Mouse (Mus musculus) cortical plate, adult 2 months (tissue): Measurements from ENCODE around the gene Cpox. TPM values are rescaled to one million over a fixed set of nuclear protein-coding genes. Genes with fewer than 3 reads are reported as not detected.
A peak's percentile ranks its signal among the peaks of the same experiment; 100 is the strongest.

Experiments used
- H3K27ac ChIP-seq: fragments of 200-500 bp; 2 replicates; pipeline ENCODE4 v1.5.1; 2012; ENCODE audit warnings: low read length, control low read depth, inconsistent platforms; ENCODE audit not compliant: insufficient read depth
- H3K4me1 ChIP-seq: fragments of 200-500 bp; 2 replicates; pipeline ENCODE4 v1.6.1; 2011; ENCODE audit warnings: low read length; ENCODE audit not compliant: control insufficient read depth, insufficient read depth
- H3K4me3 ChIP-seq: fragments of 200-500 bp; 2 replicates; pipeline ENCODE4 v1.5.1; 2011; ENCODE audit warnings: mild to moderate bottlenecking, low read length, control low read depth; ENCODE audit not compliant: insufficient read depth
- CTCF ChIP-seq: fragments of 200-500 bp; IDR thresholded peaks from 2 replicates; pipeline ENCODE4 v1.5.1; 2011; ENCODE audit warnings: mild to moderate bottlenecking, control low read depth, low read length; ENCODE audit not compliant: insufficient read depth; ENCODE audit errors: extremely low read depth
- POLR2A ChIP-seq: fragments of 200-500 bp; IDR thresholded peaks from 2 replicates; pipeline ENCODE4 v1.6.1; 2011; ENCODE audit warnings: mild to moderate bottlenecking, low read length, control low read depth; ENCODE audit not compliant: insufficient read depth; ENCODE audit errors: extremely low read depth
- polyA plus RNA-seq: library from polyadenylated mRNA; depleted of rRNA; stranded (reverse); fragments of >200 nt; gene quantifications from 2 replicates; pipeline ENCODE4 v1.2.3, GENCODE M21; 2012; rRNA removed

Cpox gene
- polyA plus RNA-seq, 1 experiment, result 40.6 TPM

DNA sequence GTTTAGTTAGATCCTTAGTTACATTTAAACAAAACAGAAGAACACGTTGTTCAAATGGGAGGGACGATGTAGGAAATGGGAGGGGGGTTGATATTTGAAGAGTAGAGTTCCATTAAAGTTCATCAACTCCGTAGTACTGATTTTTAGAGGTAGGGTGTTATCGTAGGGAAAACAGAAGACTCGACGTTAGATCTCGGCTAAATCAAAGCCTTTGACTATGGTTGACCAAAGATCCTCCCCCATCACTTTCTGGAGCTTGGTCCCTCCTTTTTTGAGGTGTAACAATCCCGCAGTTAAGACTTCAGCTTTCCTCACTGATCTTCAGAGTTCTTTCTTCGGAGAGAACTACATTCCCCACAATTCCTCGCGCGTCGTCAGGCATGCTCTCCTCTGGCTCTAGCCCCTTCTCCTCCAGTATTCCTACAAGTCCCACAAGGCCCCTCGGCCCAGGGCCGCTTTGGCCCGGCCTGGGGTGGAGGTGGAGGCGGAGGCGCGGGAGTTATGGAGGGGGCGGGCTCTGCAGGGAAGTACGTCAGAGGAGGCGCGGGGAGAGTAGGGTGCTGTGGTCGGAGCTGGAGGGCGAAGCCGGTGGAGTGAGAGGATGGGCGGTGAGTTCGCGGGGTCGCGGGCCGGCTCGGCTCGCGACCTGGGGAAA is 57.5 kb downstream of the Cpox start, which contains the start of gene Cldnd1:
TSS of gene Cldnd1 (plus strand) at position 434 of the 655 bp plus-strand sequence.
- Histone ChIP-seq H3K27ac (no peak within 1 kb of the TSS), H3K4me1 (peaks cover 3% of the 10 kb centered on the region; the same call in 1 of the 2 replicates), H3K4me3 (peak within 1 kb of the TSS; percentile 90)
- no peak for TF ChIP-seq CTCF
- peak; percentile 64; the same call in 1 of the 2 replicates for TF ChIP-seq POLR2A

DNA sequence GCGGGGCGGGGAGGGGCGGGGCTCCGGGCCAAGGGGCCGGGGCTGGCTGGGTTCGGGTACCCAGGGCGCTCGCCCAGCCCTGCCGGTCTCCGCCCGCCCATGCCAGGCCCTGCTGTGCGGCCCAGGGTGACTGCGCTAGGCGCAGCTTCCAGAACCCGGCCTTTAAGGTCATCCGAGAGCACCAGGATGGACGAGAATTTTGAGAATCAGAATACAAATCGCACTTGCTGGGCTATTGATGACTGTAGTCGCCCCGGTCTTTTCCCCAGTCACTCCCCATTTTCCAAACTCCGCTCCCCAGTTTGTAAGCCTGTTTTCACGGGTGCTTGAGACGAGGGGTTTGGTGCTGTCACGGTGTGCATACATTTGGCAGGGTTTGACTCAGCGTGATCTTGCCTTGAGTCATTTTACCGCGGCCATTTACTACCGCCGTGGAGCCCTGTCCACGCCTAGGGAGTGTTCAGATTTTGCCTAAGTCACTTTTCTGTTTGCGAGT is 58.1 kb downstream of the Cpox start:
- no peak for TF ChIP-seq CTCF
- no peak for TF ChIP-seq POLR2A
- H3K27ac ChIP-seq, result no peak overlapping the region
- peak overlapping the region; percentile 90 for H3K4me3 ChIP-seq
- H3K4me1 ChIP-seq, result peaks cover 3% of the 10 kb centered on the region; the same call in 1 of the 2 replicates

- no peak overlapping the region for H3K4me3 ChIP-seq
- no peaks in the 10 kb centered on the region for H3K4me1 ChIP-seq
- H3K27ac ChIP-seq, result no peak overlapping the region
- TF ChIP-seq CTCF (no peak), POLR2A (no peak)
Observed at GRCm38 (mm10) chr16:58738205-58738604, 68.1 kb downstream of the Cpox start.

GRCm38 (mm10) chr16:58738800-58739199 is 68.7 kb downstream of the Cpox start:
- Histone ChIP-seq H3K27ac (no peak overlapping the region), H3K4me3 (no peak overlapping the region), H3K4me1 (no peaks in the 10 kb centered on the region)
- no peak for TF ChIP-seq CTCF
- TF ChIP-seq POLR2A, result no peak

DNA sequence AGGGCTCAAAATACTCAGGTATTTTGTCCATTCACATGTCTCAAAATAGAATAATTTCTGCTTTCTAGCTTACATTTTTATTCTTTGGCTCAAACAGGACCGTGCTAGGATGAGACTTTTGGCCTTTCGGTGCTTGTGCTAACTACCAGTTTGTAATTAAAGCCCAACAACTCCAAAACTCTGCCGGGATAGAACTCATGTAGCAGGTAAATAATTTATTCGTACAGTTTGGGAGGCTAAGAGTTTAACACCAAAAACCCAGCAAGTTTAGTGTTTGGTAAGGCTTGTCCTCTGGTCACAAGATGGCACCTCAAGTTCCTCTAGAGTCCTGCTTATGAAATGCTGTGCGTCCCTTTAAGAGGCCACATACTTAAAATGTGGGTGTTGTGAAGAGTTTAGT is 70.7 kb downstream of the Cpox start:
- no peaks in the 10 kb centered on the region for H3K4me1 ChIP-seq
- no peak for TF ChIP-seq POLR2A
- no peak for TF ChIP-seq CTCF
- H3K4me3 ChIP-seq, result no peak overlapping the region
- no peak overlapping the region for H3K27ac ChIP-seq

- no peaks in the 10 kb centered on the region for H3K4me1 ChIP-seq
- TF ChIP-seq CTCF (no peak), POLR2A (no peak)
- H3K27ac ChIP-seq, result no peak overlapping the region
- no peak overlapping the region for H3K4me3 ChIP-seq
Observed at GRCm38 (mm10) chr16:58746715-58747114, 76.6 kb downstream of the Cpox start.

DNA sequence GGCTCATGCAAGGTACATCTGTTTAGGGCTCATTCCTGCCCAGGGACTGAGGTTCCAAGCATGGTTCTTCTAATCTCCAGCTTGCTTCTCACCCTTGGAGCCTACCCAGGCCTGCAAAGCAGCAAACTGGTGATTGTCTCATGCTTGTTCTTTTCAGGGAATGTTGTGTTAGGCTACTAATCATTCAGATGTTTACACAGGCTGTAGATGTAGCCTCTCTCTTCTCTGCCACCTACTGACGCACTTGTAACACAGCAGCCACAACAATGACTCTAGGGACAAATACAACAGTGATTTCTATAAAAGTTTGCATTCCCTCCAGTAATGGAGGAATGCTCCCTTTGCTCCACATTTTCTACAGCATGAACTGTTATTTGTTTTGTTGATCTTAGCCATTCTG is 81.2 kb downstream of the Cpox start:
- Histone ChIP-seq H3K4me3 (no peak overlapping the region), H3K4me1 (no peaks in the 10 kb centered on the region), H3K27ac (no peak overlapping the region)
- TF ChIP-seq CTCF (peak; percentile 24; the same call in 1 of the 2 replicates), POLR2A (no peak)

DNA sequence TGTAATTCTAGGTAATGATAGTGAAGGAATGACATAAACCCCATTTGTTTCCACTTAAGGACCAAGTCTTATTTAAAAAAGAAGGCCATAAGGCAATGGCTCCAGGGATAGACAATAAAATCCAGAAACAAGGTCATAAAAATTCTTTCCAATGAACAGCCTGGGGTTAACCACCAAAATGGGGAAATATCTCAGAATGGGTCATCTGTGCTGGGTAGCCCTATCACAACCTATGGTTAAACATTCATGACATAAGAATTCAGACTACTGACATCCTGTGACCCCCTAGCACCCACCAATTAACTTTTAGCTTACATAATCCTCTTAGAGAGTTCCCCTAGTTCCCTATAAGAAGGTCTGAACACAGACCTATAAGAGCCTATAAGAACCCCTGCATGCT is 86.1 kb downstream of the Cpox start:
- Histone ChIP-seq H3K27ac (no peak overlapping the region), H3K4me1 (no peaks in the 10 kb centered on the region), H3K4me3 (no peak overlapping the region)
- no peak for TF ChIP-seq CTCF
- no peak for TF ChIP-seq POLR2A

- H3K27ac ChIP-seq, result no peak within 1 kb of the TSS
- no peak within 1 kb of the TSS for H3K4me3 ChIP-seq
- no peak for TF ChIP-seq CTCF
- TF ChIP-seq POLR2A, result no peak
- H3K4me1 ChIP-seq, result no peaks in the 10 kb centered on the region
Observed at GRCm38 (mm10) chr16:58763076-58763475, 93.0 kb downstream of the Cpox start, which contains the start of gene Olfr172. Gene Olfr172 (minus strand): TSS chr16:58763176.

Other genes starting within 250 kb of the Cpox start
- 18.7 and 20.1 TPM in 2 replicates for gene St3gal6, start 146.0 kb upstream of the Cpox start, polyA plus RNA-seq
- gene Gm813, start 53.3 kb upstream of the Cpox start, polyA plus RNA-seq, result 0.17 TPM in 1 of 2 replicates, not detected in the other
- gene E330017A01Rik, start 31.6 kb upstream of the Cpox start, polyA plus RNA-seq, result not detected in 2 replicates
- gene Gpr15, start 48.8 kb downstream of the Cpox start, polyA plus RNA-seq, result not detected in 2 replicates
- gene Cldnd1, start 57.6 kb downstream of the Cpox start, polyA plus RNA-seq, result 136 and 139 TPM in 2 replicates
- gene Olfr172, start 92.9 kb downstream of the Cpox start, polyA plus RNA-seq, result not detected in 2 replicates
- not detected in 2 replicates for gene Olfr173, start 130.0 kb downstream of the Cpox start, polyA plus RNA-seq
- gene Olfr175-ps1, start 156.5 kb downstream of the Cpox start, polyA plus RNA-seq, result not detected in 2 replicates
- not detected in 2 replicates for gene Olfr177, start 204.5 kb downstream of the Cpox start, polyA plus RNA-seq
- not detected in 2 replicates for gene Olfr178, start 221.8 kb downstream of the Cpox start, polyA plus RNA-seq